Mouse (Mus musculus): ENCODE data around the gene Fkbp15.

The Fkbp15 gene

DNA sequence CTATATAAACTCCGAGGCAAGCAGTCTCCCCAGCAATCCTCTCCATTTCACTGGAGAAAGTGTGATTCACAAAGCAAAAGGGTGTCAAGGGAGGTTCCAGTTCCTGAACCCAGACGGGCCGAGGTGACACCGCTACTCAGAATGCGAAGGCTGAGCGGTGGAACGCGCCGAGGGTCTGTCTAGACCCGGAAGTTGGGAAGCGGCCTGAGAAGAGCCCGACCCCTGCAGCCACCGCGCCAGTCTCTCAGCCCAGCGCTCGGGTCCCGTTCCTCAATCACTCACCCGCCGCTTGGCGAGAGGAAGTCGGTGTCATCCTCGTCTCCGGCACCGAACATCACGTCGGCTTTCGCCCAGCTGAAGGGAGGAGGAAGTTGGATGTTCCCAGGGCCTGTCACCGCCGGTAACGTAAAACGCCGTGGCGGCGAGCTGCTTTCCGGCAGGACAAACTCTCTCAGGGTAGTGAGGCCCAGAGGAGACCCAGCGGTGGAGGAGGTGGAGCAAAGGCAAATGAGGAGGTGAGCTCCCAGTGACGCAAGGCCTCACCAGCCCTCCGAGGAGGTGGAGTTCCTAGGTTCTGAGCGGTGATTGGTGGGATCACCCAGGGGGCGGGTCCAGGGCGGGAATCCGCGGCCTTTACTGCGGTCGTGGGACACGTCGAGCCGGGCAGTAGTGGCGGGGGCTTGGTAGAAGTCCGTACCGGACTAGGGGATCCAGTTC lies at the start of gene Fkbp15, which contains the start of gene Slc31a1:
Fkbp15 (minus strand) TSS at position 461 of the 717 bp plus-strand sequence.
Slc31a1 (plus strand) TSS at position 640 of the 717 bp plus-strand sequence.
- ATAC-seq (ENCODE audit: low TSS enrichment): peak; percentile 100

DNA sequence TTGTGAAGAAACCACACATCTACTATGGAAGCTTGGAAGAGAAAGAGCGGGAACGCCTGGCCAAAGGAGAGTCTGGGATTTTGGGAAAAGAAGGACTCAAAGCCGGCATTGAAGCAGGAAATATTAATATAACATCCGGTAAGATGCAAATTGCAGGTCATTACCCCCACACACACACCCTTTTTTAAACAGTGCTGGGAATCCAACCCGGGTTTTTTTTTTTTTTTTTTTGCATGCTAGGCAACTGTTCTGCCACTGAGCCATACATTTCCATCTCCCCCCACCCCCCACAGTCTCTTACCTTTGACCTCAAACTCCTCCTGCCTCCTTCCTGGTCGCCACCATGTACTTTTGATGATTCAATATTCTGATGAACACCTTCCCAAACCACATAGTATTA lies 49.3 kb upstream of the Fkbp15 start:
- ATAC-seq (ENCODE audit: low TSS enrichment): no peak

DNA sequence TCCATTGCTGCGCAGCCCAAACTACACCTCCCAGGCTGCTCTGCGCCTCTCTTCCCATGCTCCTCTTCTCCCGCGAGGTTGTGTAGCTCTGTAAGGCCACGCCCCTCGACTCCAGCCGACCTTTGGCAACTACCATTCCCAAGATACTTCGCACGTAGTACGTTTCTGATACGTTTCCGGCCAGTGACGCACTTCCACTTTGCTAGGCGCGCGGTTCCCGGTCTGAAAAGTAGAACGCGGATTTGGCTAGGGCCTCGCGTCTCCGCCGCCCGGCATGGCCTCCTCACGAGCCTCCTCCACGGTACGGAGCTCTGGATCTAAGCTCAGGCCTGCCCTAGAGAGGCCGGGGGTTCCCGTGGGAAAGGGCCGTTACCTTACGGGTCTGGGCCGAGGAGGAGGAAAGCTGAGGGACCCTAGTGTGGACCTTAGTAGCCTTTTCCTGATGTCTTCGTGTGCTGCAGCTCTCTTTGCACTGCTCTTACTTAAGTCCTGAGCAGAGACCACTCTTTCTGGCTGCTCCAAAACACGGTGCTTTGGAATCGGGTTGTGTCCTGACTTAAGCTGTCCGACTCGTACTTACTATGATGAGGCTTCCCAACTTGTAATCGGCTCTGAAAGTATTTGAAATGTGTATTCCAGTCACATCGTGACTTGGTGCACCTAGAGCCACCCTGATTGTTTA lies 48.4 kb upstream of the Fkbp15 start, which contains the start of the genes Cdc26 and Prpf4:
Cdc26 (minus strand) TSS at position 42 of the 682 bp plus-strand sequence.
Prpf4 (plus strand) TSS at position 197 of the 682 bp plus-strand sequence.
- ATAC-seq (ENCODE audit: low TSS enrichment): peak; percentile 99

DNA sequence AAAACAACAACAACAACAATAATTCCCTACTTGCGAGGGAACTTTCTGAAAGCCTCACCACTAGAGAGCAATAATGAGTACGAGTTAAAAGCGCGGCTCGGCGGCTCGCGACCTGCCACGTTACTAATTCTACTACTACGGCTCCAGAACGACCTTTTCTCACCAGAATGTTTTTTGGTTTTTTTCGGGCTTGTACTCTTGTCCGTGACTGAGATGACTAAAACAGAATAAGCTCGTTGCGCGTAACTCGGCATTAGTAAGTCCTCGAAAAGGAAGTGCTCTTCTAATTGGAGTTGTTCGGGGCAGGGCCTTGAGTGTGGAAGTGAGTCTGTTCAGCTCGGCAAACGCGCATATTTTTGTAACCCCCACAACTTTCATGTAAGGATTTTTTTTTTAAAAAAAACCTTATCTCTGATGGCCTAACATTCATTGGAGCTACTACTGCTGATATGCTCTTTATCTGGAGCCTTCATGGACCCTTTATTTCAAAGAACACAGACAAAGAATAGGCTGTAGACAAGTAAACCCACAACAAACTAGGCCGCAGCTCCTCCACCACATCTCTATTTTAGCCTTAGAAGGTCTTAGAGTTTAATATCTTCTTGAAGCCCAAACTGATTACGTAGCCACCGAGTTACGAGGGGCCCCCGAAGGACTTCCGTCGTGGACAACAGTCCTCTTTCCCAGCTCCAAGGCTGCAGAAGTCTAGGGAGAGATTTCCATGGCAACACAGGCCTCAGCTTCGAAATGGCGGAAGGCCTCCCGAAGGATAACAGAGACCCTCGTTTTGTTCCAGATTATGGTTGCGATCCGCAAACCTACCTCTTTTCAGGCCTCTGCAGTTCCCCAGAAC lies 47.6 kb upstream of the Fkbp15 start:
- peak; percentile 56 for ATAC-seq (ENCODE audit: low TSS enrichment)

DNA sequence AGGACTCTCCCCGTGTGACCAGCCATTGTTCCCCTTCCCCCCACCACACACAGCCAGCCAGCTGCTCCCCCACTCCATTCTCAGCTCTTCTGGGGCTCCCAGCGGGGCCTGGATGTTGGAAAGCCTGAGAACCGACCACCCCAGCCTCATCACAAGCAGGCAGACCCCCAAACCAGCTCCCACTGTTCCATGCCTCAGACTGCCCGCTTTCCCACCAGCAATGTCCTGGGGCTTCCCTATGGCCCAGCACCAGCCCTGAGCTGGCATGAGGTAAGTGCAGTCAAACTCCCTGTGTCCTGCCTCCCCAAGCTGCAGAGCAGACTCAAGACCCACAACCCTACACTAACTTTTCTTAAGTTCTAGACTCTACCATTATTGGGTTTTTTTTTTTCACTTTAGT lies 45.8 kb upstream of the Fkbp15 start:
- no peak for ATAC-seq (ENCODE audit: low TSS enrichment)

DNA sequence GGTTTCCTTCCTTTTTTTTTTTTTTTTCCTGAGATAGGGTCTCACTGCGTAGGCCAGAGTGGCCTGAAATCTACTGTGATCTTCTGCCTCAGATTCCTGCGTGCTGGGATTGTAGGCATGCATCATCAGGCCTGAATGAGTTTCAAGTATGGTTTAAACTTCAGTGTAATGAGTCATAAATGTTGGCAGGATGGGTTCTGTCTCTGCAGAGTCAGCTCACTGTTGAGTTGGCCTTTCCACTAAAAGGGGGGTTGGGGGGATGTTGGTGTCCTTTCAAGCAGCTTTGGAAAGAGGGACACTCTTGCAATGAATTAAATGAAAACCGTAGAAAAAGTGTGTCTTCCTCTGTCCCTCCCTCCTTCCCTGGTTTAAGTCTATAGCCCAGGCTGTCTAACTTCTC lies 38.6 kb upstream of the Fkbp15 start:
- ATAC-seq (ENCODE audit: low TSS enrichment): peak; percentile 95

DNA sequence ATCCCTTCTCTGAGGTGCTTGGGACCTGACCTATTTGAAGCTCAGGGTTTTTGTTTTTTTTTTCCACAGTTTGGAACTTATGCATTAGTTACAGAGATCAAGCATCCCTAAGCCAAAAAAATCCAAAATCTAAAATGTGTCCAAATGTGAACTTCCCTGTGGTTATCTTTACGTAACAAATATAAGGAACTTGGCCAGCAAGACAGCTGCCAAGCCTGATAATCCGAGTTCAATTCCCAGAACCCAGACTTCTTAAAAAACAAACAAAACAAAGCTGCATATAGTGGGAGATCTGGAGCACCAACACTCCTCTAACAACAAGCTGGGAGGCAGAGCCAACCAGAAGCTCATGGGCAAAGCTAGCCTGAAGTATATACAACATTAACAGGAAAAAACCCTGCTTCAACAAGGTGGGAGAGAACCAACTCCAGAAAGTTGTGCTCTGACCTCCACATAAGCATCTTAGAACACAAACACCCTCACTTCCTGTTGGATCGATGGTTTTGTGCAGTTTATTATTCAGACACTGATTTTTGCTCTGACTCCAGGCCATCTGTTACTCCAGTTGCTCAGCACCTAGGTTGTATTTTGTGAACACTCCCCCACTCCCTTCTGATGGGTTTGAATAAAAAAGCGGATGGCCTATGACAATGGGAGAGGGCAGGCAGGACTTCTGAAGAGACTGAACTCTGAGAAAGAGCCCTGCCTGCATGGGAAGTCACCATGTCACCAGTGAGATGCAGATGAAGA lies 37.4 kb upstream of the Fkbp15 start:
- no peak for ATAC-seq (ENCODE audit: low TSS enrichment)

GRCm38 (mm10) chr4:62395806-62396205 lies 35.5 kb upstream of the Fkbp15 start:
- no peak for ATAC-seq (ENCODE audit: low TSS enrichment)

DNA sequence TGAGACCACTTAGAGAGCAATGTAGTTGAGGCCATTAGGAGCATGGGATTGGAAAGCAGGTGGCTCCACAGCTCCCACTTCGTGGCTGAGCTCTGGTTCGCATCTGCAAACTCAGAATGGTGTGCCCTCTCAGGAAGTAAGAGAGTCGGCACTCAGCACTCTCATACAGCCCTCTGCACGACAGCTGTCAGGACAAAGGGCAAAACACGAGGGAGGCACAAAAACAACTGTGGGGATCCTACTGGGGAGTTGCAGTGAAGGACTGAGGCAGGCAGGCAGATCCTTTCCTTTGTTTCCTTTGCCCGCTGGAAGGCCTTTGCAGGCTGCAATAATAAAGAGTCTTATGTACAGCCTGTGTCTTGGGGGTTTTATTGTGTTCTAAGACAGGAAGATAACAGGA lies 33.1 kb upstream of the Fkbp15 start:
- no peak for ATAC-seq (ENCODE audit: low TSS enrichment)

GRCm38 (mm10) chr4:62391892-62392291 lies 31.5 kb upstream of the Fkbp15 start:
- no peak for ATAC-seq (ENCODE audit: low TSS enrichment)

GRCm38 (mm10) chr4:62389592-62390512 lies 29.5 kb upstream of the Fkbp15 start:
- no peak for ATAC-seq (ENCODE audit: low TSS enrichment)

- peak; percentile 65 for ATAC-seq (ENCODE audit: low TSS enrichment)
Observed at GRCm38 (mm10) chr4:62385439-62385838, 25.1 kb upstream of the Fkbp15 start.

GRCm38 (mm10) chr4:62384159-62384558 lies 23.8 kb upstream of the Fkbp15 start:
- no peak for ATAC-seq (ENCODE audit: low TSS enrichment)

- no peak for ATAC-seq (ENCODE audit: low TSS enrichment)
Observed at GRCm38 (mm10) chr4:62383752-62384151, 23.4 kb upstream of the Fkbp15 start.

GRCm38 (mm10) chr4:62383207-62383606 lies 22.9 kb upstream of the Fkbp15 start:
- ATAC-seq (ENCODE audit: low TSS enrichment): no peak

DNA sequence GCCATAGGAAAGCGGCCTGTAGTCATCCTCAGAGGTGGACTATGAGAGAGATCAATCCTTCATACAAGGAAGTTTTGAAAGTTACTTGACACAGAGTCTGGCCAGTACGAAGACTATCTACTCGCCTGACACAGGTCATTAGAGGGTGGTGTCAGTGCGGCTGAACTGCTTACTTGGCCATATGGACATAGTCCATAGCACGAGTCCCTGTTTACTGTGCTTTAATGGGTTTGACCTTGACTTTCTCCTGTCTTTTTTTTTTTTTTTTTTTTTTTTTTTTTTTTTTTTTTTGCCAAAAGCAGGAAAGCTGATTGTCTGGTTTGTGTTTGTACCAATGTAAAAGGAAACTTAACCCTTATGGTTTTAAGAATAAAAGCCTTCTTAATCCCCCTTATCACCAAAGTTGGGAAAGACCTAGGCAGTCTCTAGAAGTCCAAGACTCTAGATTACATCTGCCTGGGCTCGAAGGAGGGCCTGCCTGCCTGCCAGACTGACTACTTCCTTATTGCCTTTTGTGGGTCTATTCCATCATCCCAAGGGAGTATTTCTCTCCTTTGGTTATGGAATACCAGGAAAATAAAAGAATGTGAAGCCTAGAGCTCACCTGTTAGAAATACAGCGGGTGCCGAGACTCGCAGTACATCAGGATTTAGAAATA lies 19.5 kb upstream of the Fkbp15 start:
- ATAC-seq (ENCODE audit: low TSS enrichment): no peak

GRCm38 (mm10) chr4:62376123-62376522 lies 15.8 kb upstream of the Fkbp15 start:
- ATAC-seq (ENCODE audit: low TSS enrichment): no peak

- no peak for ATAC-seq (ENCODE audit: low TSS enrichment)
Observed at GRCm38 (mm10) chr4:62374342-62374741, 14.0 kb upstream of the Fkbp15 start.

- ATAC-seq (ENCODE audit: low TSS enrichment): no peak
Observed at GRCm38 (mm10) chr4:62373668-62374067, 13.3 kb upstream of the Fkbp15 start.

Measured in frontal cortex, adult (tissue).